Mouse (Mus musculus): ENCODE results near the gene Clrn3. TPM values are rescaled to one million over a fixed set of nuclear protein-coding genes. Genes with fewer than 3 reads are reported as not detected.

Gene Clrn3
- total and polyA plus RNA-seq, 3 experiments = not detected

DNA sequence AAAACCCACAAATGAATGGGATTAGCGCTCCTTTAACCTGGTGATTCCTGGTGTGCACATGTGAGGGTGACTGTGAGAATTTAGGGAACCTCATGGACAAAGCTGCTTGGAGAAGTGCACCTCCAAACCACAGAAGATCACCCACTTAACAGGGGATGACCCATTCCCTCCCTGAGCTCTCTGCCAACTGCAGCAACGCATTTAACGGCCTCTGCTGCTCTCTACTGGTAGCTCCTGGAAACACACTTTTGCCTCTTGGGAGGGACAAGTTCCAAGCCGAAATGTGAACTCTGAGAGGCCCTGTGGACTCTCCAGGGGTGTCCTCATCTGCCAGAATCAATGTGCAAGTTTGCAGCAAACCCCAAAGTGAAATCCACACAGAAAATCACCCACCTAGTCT is 41.0 kb downstream of the Clrn3 start:
- peak; percentile 63 for DNase-seq

- no peak for DNase-seq
Measured at GRCm38 (mm10) chr7:135486645-135487382, 41.6 kb downstream of the Clrn3 start.

- peak; percentile 27 for DNase-seq
Measured at GRCm38 (mm10) chr7:135485796-135486410, 42.6 kb downstream of the Clrn3 start.

DNA sequence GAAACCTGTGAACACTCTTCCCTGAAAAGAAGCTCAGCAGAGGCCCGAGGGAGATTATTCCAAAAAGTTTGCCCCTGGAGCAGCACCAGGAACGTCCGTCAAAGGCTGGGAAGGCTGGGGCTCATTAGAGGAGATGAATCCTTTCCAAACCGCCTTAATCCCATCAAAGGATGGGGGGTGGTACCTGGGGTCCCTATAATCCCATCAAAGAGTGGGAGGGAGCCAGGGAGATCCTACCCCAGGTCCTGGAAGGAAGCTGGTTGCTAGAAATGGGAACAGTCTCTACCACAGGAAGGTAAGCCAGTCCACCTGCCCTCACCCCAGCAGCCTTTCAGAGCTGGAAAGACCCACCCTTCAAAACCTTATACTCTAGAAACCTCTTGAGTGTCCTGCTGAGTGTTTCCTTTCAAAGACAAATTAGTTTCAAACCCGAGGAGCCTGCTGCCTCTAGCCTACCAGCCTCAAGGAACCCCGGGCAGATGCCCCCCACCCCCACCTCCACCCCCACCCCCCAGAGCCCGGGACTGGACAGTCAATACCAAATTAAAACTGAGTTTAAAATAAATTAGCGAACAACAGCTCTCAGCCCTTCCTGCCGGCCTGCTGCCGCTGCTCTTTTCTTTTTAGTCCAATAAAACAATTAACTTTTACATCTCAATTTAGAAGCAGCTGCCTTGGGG is 43.2 kb downstream of the Clrn3 start:
- no peak for DNase-seq

DNA sequence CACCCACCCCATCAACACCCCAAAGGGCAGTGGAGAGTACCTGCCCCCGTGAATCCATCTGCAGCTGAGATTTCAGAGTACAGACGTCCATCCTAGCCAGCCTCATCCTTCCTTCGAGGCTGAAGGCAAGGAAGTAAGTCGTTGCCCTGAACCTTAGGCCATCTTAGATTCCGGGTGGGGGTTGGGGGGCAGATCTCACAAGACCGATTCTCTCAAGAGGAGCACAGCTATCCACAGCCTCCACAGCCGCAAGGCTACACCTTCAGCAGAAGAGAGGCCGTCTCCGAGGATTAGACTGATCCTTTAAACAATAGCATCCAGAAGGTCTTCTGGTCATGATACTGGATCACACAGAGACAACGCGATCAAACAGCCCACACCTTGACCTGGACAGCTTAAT is 44.1 kb downstream of the Clrn3 start:
- DNase-seq = no peak

DNA sequence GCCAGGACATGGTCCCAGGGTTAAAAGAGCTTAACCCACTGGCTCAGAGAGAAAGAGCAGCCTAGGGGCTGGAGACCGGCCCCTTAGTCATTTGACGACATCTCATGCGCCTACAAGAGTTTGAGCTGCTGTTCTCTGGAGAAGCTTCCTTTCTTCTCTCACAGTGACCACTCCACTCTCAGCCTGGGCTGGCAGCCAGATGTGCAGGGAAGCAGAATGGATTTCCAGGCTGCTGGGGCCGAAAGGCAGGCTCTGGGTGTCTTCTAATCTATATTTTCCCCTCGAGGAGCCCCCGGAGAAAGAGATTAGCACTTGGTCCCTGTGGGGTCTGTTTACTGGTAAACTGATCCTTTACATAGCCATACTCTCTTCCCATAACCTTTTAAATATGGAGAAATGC is 44.7 kb downstream of the Clrn3 start:
- no peak for DNase-seq

DNA sequence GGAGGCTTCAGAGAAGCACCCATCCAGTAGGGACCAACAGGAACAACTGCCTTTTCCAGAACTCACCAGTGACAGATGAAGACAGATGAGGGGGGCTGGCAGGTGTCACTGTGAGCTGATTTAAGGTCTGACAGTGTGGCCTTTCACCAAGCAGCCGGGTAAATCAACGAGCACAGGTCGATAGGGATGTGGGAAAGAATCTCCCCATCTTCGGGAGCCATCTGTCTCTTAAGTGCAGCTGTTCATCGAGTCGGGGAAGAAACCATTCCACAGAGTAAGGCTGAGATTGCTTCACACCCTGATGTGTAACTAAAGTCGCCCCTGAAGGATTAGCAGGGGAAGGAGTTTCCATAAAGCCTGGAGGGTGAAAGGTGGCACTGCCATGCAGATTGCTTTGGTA is 47.3 kb downstream of the Clrn3 start:
- DNase-seq = no peak

DNA sequence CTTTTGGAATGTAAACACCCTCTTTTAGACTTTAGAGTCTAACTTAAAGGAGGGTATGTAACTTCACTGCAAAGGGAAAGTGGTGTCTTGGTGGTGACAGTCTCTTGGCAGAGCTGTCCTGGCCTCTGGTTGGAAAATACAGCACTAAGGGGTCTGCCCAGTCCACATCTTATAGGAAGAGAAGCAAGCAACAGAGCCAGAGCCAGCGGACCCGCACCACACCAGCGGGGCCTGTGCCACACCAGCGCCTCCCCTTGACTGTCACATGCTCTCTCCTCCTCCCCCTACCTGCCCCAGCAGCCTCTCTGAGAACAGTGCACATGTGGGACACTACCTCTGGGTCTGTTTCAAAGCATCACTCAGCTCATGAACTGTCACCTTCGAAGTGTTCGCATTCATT is 48.5 kb downstream of the Clrn3 start:
- DNase-seq = no peak

DNA sequence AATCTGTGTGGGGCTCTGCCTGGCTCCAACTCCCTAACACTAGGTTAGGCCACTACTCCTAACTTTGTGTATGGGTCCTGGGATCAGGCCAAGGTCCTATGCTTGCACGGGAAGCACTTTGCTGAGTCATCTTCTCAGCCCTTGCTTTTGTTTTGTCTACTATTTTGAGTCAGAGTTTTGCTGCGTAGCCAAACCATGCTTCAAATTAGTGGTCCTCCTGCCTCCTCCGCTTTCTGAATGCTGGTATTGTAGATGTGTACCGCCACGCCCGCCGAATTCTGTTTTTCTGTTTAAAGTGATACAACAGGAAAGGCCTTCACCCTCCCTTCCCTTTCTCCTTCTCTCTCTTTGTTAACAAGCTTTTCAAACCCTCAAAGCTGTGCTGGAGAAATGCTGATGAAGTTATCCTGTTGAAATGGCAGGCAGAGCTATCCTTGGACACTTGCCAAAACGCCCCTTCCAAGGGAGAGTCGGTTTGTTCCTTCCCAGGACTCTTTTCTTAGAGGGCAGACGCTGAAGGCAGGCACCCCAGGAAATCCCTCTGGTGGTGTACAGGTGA is 49.1 kb downstream of the Clrn3 start:
- peak; percentile 76 for DNase-seq

DNA sequence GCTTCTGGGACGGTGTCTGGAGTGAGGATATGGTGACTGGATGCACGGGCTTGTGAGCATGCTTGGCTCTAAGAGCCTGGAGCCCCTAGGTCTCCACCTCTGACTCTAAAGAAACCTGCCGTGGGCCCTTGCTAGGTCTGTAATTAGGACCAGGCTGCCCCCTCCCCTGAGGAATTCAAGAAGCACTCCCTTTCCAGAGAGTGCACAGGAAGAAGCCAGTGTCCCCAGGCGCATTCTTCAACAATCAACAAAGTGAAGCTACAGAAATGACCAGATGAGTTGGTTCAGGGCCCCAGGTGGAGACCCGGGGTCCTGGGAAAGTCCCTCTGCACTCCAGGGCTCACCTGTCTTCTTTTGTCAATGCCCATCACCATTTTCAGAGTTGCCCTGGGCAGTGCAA is 51.2 kb downstream of the Clrn3 start:
- no peak for DNase-seq

DNA sequence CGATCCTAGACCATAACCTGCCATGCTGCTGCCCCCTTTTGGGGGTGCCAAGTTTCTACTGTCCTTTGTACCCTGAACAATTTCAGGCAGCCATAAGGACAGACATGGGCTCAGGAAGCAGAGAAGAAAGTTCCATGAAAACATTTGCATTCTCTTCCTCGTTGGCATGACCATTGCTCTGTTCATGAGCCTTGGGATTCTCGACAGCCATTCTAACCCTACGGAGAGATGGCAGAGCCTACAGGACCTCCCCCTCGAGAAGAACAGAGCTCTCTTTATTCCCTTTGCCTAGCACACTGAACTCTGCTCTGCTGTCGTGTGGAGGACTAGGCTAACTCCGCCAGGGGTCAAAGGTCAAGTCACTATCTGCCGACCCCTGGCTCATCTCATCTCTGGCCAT is 52.5 kb downstream of the Clrn3 start:
- DNase-seq = no peak

- DNase-seq = no peak
Measured at GRCm38 (mm10) chr7:135470319-135470718, 58.1 kb downstream of the Clrn3 start.

DNA sequence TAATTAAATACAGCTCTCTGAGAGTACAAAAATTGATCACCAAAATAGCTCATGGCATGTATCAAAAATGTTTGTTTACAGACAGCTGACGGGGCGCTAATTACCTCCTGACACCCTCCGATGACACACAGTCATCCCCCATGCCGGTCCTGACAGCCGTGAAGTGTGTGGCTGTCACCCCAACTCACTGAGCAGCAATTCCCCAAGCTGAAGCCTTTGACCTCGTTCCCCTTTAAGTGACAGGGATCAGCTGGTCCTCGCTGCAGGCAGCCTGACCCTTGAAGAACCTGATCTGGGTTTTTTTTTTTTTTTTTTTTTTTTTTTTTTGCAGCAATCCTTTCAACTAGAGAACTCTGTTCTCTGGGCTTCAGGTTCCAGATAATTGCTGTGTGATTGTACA is 59.8 kb downstream of the Clrn3 start:
- no peak for DNase-seq

DNA sequence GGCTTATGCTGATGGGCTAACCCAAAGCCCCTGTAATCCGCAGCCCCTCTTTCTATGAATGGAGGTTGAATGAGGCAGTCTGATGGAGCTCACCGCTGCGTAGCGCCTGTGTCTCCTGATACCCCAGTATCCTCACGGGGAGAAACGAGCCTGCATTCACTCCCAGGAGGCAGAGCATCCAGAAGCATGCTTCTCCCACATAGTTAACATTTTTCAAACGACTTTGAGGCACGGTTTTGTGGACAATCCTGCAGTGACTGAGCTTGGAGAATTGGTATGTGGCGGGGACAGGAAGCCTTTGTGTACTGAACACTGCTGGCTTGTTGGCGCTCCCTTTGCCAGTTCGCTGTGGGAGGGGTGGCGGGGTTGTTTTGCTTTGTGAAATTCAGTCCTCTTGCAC is 63.2 kb downstream of the Clrn3 start:
- DNase-seq = no peak

- DNase-seq = peak; percentile 56
Measured at GRCm38 (mm10) chr7:135464689-135465259, 63.7 kb downstream of the Clrn3 start.

Small RNA genes lying within 50 kb of the gene (microRNA-seq; reads per million reads assigned to microRNA genes)
- gene Mir1962 = 0 reads per million in 2 experiments

Other genes with a start within 250 kb of the Clrn3 start
- not detected for gene Foxi2, start 118.3 kb downstream of the Clrn3 start, total RNA-seq (2021)
- not detected in 2 replicates for gene Foxi2, start 118.3 kb downstream of the Clrn3 start, polyA plus RNA-seq (2012; rRNA removed)
- gene Ptpre, start 8.8 kb upstream of the Clrn3 start, total RNA-seq (2021) = 1 to 10 TPM; 3.5 to 8.1 TPM
- gene Ptpre, start 8.8 kb upstream of the Clrn3 start, polyA plus RNA-seq (2012; rRNA removed) = 1.4 and 1.9 TPM in 2 replicates
- 1 to 10 TPM; 2.4 to 5.4 TPM for gene Mki67, start 187.7 kb upstream of the Clrn3 start, total RNA-seq (2021)
- gene Mki67, start 187.7 kb upstream of the Clrn3 start, polyA plus RNA-seq (2012; rRNA removed) = 0.26 and 0.43 TPM in 2 replicates

Data from adrenal gland, adult 2 months (tissue).